Mouse (Mus musculus) frontal cortex, adult 2 months (tissue): Measurements from ENCODE around the gene Mecom. TPM values are rescaled to one million over a fixed set of nuclear protein-coding genes. Genes with fewer than 3 reads are reported as not detected.
"Not testable (repeated sequence)": the region's sequence is repeated elsewhere in the genome, so short reads cannot be mapped to it uniquely, and the experiment has no call there.

ENCODE experiments used
- DNase-seq, 2 experiments: peaks; one replicate each; pipeline ENCODE4 v3.0.0; 2022; ENCODE audit warnings: low spot score in 1 of 2; ENCODE audit errors: extremely low spot score in 1 of 2
- polyA plus RNA-seq: library from polyadenylated mRNA; depleted of rRNA; stranded (reverse); fragments of >200 nt; gene quantifications from 2 replicates; pipeline ENCODE4 v1.2.3, GENCODE M21; 2012

The Mecom gene
- polyA plus RNA-seq, 1 experiment: 2.6 TPM

DNA sequence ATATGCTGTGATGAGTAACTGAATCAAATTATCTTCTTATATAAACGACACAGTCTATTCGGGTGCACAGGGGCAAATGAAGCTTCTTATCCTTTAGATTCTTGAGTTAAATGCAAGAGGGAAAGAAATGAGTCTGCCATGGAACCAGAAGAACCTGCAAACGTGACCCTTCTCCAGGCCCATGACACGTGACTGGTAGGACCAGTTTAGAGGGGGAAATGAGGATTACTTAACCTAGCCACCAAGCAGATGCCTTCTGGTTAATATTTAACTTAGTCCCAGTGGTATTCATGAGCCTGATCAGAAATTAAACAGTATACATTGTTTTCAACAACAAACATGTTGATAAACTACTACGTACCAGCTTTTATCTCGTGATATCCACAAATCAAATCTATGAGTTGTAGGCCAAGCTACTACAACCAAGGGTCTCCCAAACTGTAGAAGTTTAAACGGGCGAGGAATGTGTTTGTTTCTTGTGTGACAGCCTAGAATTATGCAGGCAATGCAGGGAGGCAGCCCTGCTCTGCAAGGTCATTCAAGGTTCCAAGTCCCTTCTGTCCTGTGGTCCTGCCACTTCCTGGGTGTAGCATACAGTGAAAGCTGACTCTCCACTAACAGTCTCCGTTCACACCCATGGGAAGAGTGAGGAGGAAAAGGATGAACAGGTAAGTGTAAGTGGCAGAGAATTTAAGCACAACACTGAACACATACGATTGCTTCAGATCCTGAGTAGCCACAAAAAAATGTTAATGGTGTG lies 97.4 kb downstream of the Mecom start:
- no peak for DNase-seq

DNA sequence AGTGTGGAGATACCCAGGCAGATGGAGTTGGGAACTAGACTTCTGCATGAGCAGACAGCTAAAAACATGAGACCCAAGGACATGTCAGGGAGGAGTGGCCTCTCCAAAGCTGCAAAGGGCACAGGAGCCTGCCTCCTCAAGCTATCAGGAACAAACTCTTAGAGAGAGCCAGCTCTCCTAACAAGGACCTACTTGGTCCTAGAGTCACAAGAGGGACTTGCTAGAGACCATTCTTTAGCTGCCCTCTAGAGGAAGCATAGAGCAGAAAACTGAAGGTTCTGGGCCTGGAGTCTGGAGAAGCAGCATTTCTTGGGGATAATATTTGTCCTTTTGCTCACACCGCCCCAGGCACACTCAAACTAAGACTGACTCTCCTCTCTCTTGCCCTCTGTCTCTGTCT lies 99.2 kb downstream of the Mecom start:
- DNase-seq: no peak

DNA sequence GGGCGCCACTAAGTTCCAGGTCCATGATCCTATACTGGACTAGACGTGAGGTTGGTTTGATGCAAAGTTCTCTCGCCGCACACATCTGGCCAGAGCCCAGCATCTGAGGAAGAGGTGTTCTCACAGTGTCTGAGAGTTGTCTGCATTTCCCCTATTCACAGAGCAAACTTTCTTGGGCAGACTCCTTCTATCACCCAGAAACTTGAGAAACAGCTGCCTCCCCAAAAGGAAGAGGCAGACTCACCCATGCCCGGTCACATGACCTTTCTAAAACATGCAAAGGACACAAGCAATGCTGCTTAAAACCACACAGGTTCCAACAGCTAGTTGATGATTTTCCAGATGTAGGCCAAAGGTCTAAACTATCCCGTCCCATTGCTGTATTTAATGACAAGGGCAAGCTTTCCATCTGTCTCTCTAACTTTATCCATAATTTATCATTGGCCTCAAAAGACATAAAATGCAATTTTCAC lies 101.8 kb downstream of the Mecom start:
- DNase-seq: no peak

DNA sequence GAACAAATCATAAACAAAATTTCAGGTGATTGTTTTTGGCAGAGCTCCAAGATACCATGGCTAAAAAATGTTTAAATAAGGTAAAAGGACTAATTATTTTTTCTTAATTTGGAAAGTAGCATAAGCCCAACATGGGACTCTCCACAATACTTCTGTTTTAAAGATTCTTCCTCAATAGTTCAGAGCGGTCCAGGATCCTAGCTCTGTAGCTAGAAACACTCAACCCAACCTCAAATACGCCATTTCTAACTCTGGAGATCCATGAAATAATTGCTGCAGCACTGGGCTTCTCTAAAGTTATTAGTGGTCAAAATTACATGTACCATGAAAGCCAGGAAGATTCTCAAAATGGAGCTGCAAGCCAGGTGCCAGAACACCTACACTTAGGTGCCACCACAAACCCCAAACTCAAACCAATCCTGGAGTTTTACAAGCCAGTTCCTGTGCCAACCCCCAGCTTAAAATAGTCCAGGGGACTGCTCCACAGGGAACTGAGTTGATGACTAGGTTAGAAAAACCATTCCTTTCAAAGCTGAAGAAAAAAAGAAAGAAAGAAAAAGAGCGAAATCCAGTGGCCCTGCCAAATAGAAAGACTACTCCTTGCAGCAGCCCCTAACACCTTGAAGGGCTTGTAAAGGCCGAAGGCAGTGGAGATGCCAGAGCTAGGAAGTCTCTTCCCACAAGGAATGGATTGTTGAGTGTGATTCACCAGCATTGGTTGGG lies 102.4 kb downstream of the Mecom start:
- DNase-seq: no peak

DNA sequence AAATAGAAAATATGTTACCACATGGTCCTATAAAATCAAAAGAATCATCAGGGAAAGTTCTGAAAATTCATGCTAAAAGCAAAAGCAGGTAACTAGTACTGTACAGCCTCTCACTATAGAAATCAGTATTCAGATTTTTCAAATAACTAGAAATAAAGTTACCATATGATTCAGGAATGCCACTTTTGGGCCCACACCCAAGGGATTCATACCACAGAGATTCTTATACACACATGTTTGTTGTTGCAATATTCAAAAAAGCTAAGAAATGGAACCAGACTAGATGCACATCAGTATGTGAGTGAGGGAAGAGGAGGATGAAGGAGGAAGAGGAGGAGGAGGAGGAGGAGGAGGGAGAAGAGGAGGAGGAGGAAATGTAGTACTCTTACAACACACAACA lies 106.2 kb downstream of the Mecom start:
- no peak for DNase-seq

DNA sequence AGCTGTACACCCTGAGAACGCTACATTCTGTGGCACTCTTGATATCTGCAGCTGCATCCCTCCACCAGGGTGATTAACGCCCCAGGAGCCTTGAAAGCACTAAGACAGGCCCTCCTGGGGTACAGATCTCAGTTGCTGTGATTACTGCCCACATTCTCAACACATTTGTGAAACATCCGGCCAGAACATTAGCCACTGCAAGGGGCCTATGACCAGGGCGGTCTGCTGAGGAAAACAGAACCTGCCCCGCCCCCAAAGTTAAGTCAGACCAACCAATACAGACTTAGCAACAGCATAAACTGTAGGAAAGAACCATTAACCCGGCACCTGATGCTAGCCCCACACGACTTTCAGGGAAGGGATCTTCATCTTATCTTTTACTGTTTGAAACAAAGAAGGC lies 109.8 kb downstream of the Mecom start:
- no peak for DNase-seq

DNA sequence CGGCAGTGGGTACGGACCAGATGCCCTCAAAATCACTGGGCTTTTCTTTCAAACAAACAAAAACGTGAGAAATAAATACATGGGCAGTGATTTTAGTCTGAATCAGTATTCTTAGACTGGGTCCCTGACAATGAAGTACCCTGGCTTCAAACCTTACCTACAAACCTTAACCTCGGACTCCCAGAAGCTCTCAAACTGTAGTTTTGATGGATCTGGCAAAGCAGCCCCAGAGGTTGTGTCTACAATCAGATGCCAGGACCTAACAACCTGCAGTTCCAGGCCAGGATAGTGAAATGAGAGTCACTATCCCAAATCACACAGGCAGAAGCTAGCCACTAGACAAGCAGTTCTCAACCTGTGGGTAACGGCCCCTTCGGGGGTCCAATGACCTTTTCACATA lies 111.2 kb downstream of the Mecom start:
- no peak for DNase-seq

DNA sequence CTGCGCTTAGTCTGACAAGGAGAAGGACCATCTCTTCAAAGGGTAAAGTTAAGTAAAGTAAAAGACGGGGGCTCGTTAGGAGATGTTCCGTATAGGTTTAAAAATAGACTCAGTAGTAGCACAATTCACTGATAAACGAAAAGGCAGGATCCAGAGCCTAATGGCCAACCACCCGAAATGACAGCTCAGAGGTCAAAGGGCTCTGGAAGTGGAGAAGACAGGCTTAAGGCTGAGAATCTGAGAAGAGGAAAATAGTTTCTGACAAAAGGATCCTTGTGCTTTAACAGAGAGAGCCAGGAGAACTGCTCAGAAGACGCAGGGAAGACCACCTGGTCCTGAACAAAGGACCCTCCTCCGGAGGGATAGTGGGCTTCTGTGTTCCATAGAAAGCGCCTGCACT lies 111.7 kb downstream of the Mecom start:
- no peak for DNase-seq

DNA sequence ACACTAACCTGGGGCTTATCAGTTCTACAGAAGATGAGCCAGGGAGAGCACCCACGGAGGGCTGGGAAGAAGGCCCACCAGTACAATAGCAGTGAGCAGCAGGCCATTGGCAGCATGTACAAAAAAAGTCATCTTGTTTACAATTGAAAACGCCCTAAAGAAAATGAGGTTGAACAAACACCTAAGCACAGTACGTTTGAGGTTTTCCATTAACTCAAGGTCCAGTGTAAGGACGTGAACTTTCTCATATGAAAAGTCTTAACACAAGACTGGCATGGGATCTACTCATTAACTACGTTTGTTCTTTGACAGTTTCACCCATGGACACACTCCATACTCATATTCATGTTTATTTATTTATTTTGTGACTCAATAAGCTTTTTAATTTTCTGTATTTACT lies 118.9 kb downstream of the Mecom start:
- DNase-seq: no peak

DNA sequence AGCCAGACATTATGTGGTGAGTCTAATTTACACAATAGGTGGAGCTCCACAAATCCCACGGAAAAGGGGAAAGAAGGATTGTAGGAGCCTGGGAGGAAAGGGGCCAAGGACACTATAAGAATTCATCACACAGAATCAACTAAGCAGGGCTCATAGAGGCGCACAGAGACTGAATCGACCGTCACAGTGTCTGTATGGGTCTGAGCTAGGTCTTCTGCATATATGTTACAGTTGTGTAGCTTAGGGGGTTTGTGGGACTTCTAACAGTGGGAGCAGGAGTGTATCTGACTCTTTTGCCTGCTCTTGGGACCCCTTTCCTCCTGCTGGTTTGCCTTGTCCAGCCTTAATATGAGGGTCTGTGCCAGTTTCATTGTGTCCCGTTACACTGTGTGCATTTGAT lies 123.8 kb downstream of the Mecom start:
- no peak for DNase-seq

DNA sequence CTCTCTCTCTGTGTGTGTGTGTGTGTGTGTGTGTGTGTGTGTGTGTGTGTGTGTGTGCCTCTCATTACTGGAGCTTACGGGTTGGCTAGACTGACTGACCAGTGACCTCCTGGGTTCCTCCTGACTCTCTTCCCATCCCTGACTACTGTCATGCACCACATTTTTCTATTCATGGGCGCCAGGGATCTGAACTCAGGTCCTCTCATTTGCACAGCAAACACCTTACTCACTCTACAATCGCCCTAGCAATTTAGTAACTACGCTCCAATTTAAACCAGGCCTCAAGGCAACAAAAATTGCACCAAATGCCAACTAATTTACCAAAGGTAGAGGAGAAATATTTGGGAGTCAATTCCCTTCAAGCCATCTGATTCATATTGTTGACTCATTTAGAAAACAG lies 125.9 kb downstream of the Mecom start:
- DNase-seq: not testable (repeated sequence)

DNA sequence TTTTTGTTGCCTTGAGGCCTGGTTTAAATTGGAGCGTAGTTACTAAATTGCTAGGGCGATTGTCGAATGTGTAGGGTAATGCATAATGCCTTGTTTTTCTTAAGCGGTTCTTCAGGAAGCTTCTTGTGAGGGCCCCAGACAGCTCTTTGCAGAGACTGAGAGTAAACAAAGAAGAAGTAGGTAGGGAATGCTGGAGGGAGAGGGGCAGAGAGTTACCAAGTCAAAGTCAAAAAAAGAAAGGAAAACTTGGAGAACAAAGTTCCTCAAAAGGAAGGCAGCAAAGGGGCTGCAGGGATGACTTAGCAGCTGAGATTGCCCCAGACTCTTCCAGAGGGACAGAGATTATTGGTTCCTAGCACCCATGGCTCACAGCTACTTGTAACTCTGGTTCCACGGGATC lies 126.9 kb downstream of the Mecom start:
- DNase-seq: no peak

DNA sequence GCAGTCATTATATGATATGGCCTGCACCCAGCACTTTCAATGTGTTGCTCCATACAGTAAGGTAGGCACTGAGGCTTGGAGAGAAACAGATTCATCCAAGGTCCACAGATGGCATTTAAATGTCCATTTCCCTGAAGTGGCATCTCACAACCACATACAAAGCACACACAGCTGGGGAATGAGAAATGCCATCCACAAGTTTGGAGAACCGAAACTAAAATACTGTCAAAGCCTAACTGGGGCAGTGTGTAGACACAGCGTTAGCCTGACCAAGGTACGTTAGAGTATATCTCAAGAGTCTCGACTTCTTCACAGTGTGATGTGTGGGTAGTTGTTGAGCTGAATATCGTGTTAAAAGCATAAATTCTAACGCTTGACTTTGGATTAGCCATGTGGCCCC lies 133.6 kb downstream of the Mecom start:
- DNase-seq: no peak

DNA sequence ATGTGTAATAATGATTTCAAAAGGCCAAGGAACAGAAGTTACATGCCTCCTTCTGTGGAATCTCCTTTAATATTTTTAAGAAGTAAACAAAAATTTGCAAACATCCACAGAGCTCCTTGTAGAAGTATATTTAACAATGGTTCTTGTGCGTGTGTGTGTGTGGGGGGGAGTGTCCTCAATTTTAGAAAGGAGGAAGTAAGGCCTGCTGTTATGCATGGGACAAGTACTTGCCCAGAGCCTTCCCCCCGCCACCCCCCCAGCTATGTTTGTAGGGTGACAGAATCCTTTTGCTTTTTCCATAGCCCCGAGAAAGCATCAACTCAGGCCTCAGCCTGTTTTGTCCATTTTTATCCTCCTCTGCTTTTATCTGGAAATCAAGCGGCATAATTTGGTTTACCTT lies 137.0 kb downstream of the Mecom start:
- DNase-seq: no peak

DNA sequence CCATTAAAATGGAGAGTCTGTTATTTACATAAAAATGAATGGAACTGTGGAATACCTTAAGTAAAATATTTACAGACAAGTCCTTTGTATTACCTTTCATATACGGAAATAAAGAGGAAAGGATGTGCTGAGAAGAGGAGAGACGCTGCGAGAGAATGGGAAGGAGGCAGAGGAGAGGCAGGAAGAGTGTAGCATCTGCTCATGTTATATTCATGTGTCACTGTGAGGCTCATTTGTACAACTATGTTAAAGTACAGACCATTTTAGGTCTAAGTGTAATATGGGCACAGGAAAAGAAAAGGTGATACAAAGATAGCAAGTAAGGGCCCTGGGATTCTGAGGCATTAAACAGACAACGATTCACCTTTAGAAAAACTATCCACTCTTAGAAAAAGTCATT lies 143.0 kb downstream of the Mecom start:
- no peak for DNase-seq

DNA sequence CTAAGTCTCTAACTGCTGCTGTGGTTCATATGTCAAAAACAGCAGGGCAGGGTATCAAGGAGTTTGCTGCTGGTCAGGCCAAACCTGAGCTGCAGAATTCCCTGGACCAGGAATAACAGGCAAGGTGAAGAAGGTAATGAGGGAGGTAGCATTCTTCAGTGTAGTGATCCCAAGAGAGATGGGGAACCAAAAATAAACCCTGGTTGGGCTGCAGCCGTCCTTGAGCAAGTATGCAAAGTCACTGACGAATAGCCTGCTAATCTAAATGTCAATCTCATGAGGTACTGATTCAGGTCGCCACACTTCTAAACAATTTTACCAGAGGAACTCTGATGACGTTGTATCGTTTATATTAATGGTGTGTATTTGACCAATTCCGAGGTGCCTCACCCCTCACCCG lies 148.9 kb downstream of the Mecom start:
- DNase-seq: no peak

DNA sequence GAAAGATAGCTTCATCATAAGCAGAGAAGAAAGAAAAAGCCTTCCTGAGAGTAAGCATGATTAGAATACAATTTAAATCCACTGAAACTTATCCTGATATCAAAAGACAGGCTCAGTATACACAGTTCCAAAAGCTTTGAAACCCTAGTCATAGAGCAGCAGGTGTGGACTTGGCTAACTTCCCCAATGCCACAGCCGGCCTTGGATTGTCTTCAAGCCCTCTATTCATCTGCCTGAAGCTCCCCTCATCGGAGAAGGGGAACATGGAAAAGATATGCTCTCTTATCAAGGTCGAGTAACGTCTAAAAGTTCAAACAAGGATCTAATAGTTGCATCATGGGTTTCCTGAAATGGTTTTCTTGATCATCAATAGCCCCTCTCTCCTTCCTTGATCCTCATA lies 152.9 kb downstream of the Mecom start:
- DNase-seq: no peak

DNA sequence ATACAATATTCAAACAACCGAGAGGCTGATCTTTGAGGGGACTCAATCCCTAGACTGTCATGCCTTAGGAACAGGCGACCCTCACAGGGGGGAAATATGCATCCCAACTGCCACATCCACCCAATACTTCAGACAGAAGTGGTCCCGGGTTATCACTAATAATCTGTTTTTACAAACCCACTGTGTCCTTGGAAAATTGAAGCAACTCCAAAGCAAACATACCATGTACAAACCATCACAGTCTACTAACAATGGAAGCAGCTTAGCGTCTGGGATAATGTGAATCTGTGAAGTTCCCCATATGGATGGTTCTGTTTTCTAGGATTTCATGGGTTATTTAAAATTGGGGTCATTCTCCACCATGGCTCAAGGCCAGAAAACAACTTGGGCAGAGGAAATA lies 155.1 kb downstream of the Mecom start:
- DNase-seq: no peak

DNA sequence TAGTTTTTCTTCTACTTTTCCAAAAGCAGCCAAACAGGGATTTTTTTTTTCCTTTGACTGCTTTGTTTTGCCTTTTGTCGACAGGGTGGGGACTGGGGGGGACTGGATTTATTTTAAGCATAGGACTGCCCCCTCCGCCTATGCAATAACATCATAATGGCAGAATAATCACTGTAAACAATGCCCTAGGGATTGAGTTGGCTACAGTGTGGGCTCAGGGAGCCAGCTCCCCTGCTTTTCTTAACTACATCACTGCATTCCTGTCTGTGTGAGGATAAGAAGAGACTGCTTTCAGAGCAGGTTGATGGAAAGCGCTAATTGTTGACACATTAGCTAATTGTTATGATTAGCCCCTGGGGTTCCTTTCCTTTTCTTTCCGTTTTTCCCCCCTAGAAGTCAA lies 155.6 kb downstream of the Mecom start:
- DNase-seq: no peak

DNA sequence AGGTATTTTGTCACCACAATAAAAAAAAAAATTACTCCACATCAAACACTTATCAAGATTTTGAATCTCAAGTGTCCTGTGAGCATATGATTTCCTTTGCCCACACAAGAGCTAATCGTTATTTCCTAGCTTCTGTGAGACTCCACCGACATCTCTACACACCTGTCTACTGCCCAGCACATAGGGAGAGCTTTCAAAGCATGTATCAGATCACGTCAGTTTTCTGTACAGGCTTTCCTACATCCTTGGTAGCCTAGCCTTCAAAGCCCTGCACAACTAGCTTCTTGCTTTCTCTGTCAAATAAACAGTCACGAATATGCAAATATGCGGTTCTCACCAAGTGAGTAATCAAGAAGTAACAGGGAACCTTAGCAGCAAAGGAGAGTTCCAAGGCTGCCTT lies 157.5 kb downstream of the Mecom start:
- DNase-seq: no peak

DNA sequence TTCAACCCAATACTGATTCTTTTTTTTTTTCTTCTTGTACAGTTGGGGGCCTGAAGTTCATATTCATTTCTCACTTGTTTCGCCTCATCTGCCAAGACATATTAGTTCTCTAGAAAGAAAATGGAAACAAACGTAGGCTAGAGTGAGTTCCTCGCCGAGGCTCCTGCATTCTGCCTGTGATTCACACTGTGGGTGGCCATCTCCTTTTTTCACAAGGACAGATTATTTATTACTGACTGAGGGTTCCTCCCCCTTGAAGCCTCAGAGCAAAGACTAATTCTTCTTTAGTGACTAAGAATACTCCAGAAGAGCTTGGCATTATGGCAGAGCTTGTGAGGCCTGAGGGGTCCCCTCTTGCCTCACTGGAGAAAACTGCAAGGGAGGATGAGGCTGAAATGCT lies 167.5 kb downstream of the Mecom start:
- DNase-seq: peak; percentile 4 to 25

DNA sequence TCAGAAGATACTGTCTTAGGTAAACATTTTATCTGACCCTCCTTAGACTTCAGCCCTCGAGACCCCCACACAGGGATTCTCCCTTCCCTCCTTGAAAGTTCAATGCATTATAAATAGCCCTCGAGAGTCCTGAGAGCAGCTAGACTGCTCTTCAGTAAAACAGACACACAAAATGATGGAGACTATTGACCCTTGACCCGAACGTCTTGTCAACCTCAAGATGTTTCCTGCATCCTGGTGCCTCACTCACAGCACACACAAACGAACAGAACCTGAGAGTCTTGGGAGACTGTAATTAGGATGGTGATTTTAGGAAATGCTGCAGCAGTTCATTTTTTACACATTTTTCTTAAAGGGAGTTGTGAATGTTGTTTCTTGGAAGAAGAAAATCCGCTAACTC lies 168.5 kb downstream of the Mecom start:
- DNase-seq: no peak
